In genomic region chr2:110269281-110269680, GRCm38 (mm10) we compare ENCODE assay signal across 14 mouse cellular contexts. TPM values are rescaled to one million over a fixed set of nuclear protein-coding genes. Genes with fewer than 3 reads are reported as not detected.
DNase-seq lines count a peak whose midpoint lies in the region; ATAC-seq lines count a peak whose summit lies in the region.
"Had no signal": no experiment of that assay in that cellular context is flagged by ENCODE, and none has a peak within 500 bp of the region (broad histone marks: within the 10 kb centered on the region; RNA-seq: fewer than 3 reads in every experiment).

No protein-coding gene starts in this region.

- H3K4me2 ChIP-seq in heart, embryonic 12.5 days = no peak overlapping the region
- H3K4me2 ChIP-seq: hindbrain, embryonic 12.5 days had no signal

- no peaks in the 10 kb centered on the region for H3K9me3 ChIP-seq in heart, embryonic 12.5 days (replicated peaks)
- H3K9me3 ChIP-seq: G1E; hindbrain, embryonic 12.5 days had no signal

- no peak for ATAC-seq in heart, embryonic 12.5 days (ENCODE audit: insufficient number of reproducible peaks, low FRiP score)

- H3K27ac ChIP-seq in heart, embryonic 12.5 days (ENCODE audit: poor library complexity, severe bottlenecking) = no peak overlapping the region
- H3K27ac ChIP-seq: hindbrain, embryonic 12.5 days; macrophage had no signal

- no peak overlapping the region for H3K4me3 ChIP-seq in heart, embryonic 12.5 days
- H3K4me3 ChIP-seq: hindbrain, embryonic 12.5 days had no signal

- peak; percentile 96 for DNase-seq in heart, adult 11 months
- peak; percentile 1 for DNase-seq in ovary, adult 18-20 months (ENCODE audit: low spot score)
- no peak for DNase-seq in ovary, postnatal 10 days (ENCODE audit: low spot score)
- peak; percentile 47 for DNase-seq in heart, postnatal 4 days
- peak; percentile 65 for DNase-seq in skeletal muscle tissue, adult 2 months (ENCODE audit: low read depth, low spot score)
- DNase-seq in thymus, postnatal 0 days (ENCODE audit: low spot score) = no peak
- DNase-seq in MN1 (ENCODE audit: low spot score) = no peak
- DNase-seq: layer of hippocampus, adult 9-11 months; left cerebral cortex, postnatal 4 days; thymus, postnatal 4 days had no signal

- no peaks in the 10 kb centered on the region for H3K27me3 ChIP-seq in heart, embryonic 12.5 days (replicated peaks)
- H3K27me3 ChIP-seq: hindbrain, embryonic 12.5 days had no signal

- no peaks in the 10 kb centered on the region for H3K36me3 ChIP-seq in heart, embryonic 12.5 days
- H3K36me3 ChIP-seq: G1E; hindbrain, embryonic 12.5 days had no signal

- H3K9ac ChIP-seq in heart, embryonic 12.5 days = no peak overlapping the region
- H3K9ac ChIP-seq: hindbrain, embryonic 12.5 days had no signal

- no peaks in the 10 kb centered on the region for H3K4me1 ChIP-seq in heart, embryonic 12.5 days (replicated peaks)
- H3K4me1 ChIP-seq: hindbrain, embryonic 12.5 days had no signal

- 84% methylated on average over 3 of the region's 3 CpGs for WGBS in heart, embryonic 12.5 days

RNA-seq across cellular contexts. Expression of gene Bbox1, which starts 45.1 kb away (rescaled TPM):
- 0.04 TPM in 1 of 2 replicates, not detected in the other for polyA plus RNA-seq in heart, embryonic 12.5 days (2016; fragmentation: Nextera tagmentation; extraction: Ambion mirVana)
- under 1 TPM; 0.14 to 0.25 TPM for total RNA-seq in heart, postnatal 4 days (2021)
- polyA plus RNA-seq in thymus, postnatal 0 days (2015; fragmentation: Nextera tagmentation; extraction: Ambion mirVana) = 0.05 and 0.13 TPM in 2 replicates
- polyA plus RNA-seq: G1E; hindbrain, embryonic 12.5 days; macrophage had no signal

Comparison
In these comparisons a context has a peak if more than half of its experiments do, and no peak if none do; other contexts are left out.
1. DNase-seq: peak in heart, adult 11 months (single experiment), ovary, adult 18-20 months (single experiment), heart, postnatal 4 days (single experiment) and skeletal muscle tissue, adult 2 months (single experiment); none in ovary, postnatal 10 days (single experiment), thymus, postnatal 0 days (single experiment) and MN1 (single experiment).